Comparison of ENCODE assay signal across 10 mouse cellular contexts in the genomic region with DNA sequence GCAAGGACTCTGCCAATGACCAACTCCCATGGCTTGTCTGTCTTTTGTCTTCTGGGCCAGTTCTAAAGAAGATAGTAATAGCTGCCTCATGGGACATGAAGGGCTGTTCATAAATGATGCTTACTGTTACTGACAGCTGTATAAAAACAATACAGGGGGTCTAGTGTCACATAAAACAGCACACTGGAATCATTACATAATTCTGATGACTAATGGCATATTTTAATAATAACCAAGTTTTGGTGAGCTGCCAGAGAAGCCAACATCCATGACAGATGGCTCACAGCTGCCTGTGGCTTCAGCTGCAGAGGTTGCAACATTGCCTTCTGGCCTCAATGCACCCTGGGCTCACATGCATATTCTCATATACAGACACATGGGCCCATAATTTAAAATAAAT. TPM values are rescaled to one million over a fixed set of nuclear protein-coding genes. Genes with fewer than 3 reads are reported as not detected.
A peak's percentile ranks its signal among the peaks of the same experiment; 100 is the strongest.
DNase-seq lines count a peak whose midpoint lies in the region; ATAC-seq and TF ChIP-seq lines count a peak whose summit lies in the region.
"Had no signal": no experiment of that assay in that cellular context is flagged by ENCODE, and none has a peak within 500 bp of the region (broad histone marks: within the 10 kb centered on the region; RNA-seq: fewer than 3 reads in every experiment).

No protein-coding gene starts in this region.

- H3K27me3 ChIP-seq in lung, embryonic 16.5 days (ENCODE audit: control insufficient read depth, insufficient read depth, low read depth, low read length), result no peaks in the 10 kb centered on the region
- no peaks in the 10 kb centered on the region for H3K27me3 ChIP-seq in forebrain, postnatal 0 days (ENCODE audit: insufficient read depth, low read length)

- no peak for TF ChIP-seq CTCF in forebrain, postnatal 0 days (IDR thresholded peaks at IDR 0.05; ENCODE audit: low read depth)

- peak; percentile 18 for DNase-seq in kidney, adult 11 months
- DNase-seq in kidney, adult 18-20 months, result no peak
- peak; percentile 88 for DNase-seq in adipocyte (ENCODE audit: low spot score)
- DNase-seq in gastrocnemius, postnatal 36 days, result peak; percentile 16 to 59
- no peak for DNase-seq in right cerebral cortex, postnatal 36 days (ENCODE audit: low spot score in 2 of 2)
- DNase-seq in forebrain, postnatal 0 days, result no peak
- DNase-seq: right cerebral cortex, postnatal 14 days had no signal

- intact Hi-C loops in gastrocnemius, postnatal 36 days (cut with DNase I), result no loop called here

- no peak overlapping the region for H3K9ac ChIP-seq in lung, embryonic 16.5 days (ENCODE audit: low read length)
- H3K9ac ChIP-seq in forebrain, postnatal 0 days, result no peak overlapping the region

- ATAC-seq in lung, embryonic 16.5 days (ENCODE audit: low read depth), result peak; percentile 90
- no peak for ATAC-seq in frontal cortex, adult (ENCODE audit: low TSS enrichment)
- no peak for ATAC-seq in forebrain, postnatal 0 days

- peaks cover 9% of the 10 kb centered on the region for H3K4me1 ChIP-seq in lung, embryonic 16.5 days (replicated peaks; ENCODE audit: control insufficient read depth, insufficient read depth, low read length)
- H3K4me1 ChIP-seq in forebrain, postnatal 0 days (ENCODE audit: insufficient read depth), result 0 out of 2 replicates have a peak, but pooled peaks cover 7% of the 10 kb centered on the region

- no peak overlapping the region for H3K4me2 ChIP-seq in lung, embryonic 16.5 days (ENCODE audit: low read depth, low read length)
- no peak overlapping the region for H3K4me2 ChIP-seq in forebrain, postnatal 0 days (ENCODE audit: low read depth)

- H3K4me3 ChIP-seq in lung, embryonic 16.5 days (ENCODE audit: low read length), result no peak overlapping the region
- H3K4me3 ChIP-seq in forebrain, postnatal 0 days (ENCODE audit: low read depth, low read length), result no peak overlapping the region
- H3K4me3 ChIP-seq: left cerebral cortex, adult 2 months had no signal

- no peaks in the 10 kb centered on the region for H3K9me3 ChIP-seq in lung, embryonic 16.5 days (ENCODE audit: control insufficient read depth, low read length)
- no peaks in the 10 kb centered on the region for H3K9me3 ChIP-seq in forebrain, postnatal 0 days (ENCODE audit: low read length)

- H3K36me3 ChIP-seq in lung, embryonic 16.5 days (ENCODE audit: control insufficient read depth, insufficient read depth, low read length), result no peaks in the 10 kb centered on the region
- H3K36me3 ChIP-seq in forebrain, postnatal 0 days (ENCODE audit: insufficient read depth), result peaks cover 3% of the 10 kb centered on the region; the same call in 1 of the 2 replicates

- no peak overlapping the region for H3K27ac ChIP-seq in lung, embryonic 16.5 days (ENCODE audit: low read length)
- no peak overlapping the region for H3K27ac ChIP-seq in forebrain, postnatal 0 days (ENCODE audit: low read depth, low read length)
- H3K27ac ChIP-seq: left cerebral cortex, adult 2 months had no signal

RNA-seq across cellular contexts. Expression of a gene that starts 56.7 kb away (rescaled TPM):
- 1 to 10 TPM; 4.7 to 5.8 TPM for total RNA-seq in gastrocnemius, postnatal 36 days (2021)
- 9.0 and 10.3 TPM in 2 replicates for polyA plus RNA-seq in lung, embryonic 16.5 days (2015; fragmentation: Nextera tagmentation; extraction: Ambion mirVana)
- total RNA-seq in forebrain, postnatal 0 days (2014; rRNA removed), result 7.4 and 9.6 TPM in 2 replicates
- 16.8 and 23.8 TPM in 2 replicates for polyA plus RNA-seq in forebrain, postnatal 0 days (2015; fragmentation: Nextera tagmentation; extraction: Ambion mirVana)

Comparison
In these comparisons a context has a peak if more than half of its experiments do, and no peak if none do; other contexts are left out.
1. DNase-seq: peak in kidney, adult 11 months (single experiment), adipocyte (single experiment) and gastrocnemius, postnatal 36 days (2 of 2); none in kidney, adult 18-20 months (single experiment), right cerebral cortex, postnatal 36 days (0 of 2) and forebrain, postnatal 0 days (single experiment).